Mouse (Mus musculus): ENCODE measurements around the gene Inpp5k.

GRCm38 (mm10) chr11:75608776-75609175 lies 22.0 kb upstream of the Inpp5k start:
- TF ChIP-seq CTCF (IDR thresholded peaks at IDR 0.05; ENCODE audit: low read depth, low read length) (no peak), POLR2AphosphoS5 (IDR thresholded peaks at IDR 0.05; ENCODE audit: insufficient replicate concordance, low read depth, low read length) (no peak), GATA1 (IDR thresholded peaks at IDR 0.05; ENCODE audit: borderline replicate concordance, low read length) (no peak), TAL1 (conservative IDR thresholded peaks at IDR 0.05; ENCODE audit: low read depth, low read length) (no peak), GATA2 (IDR thresholded peaks at IDR 0.05; ENCODE audit: borderline replicate concordance, low read depth, low read length) (no peak)

Measured in G1E (cell line).